Mouse (Mus musculus) kidney, postnatal 0 days (tissue): ENCODE data around the gene Nrap. TPM values are rescaled to one million over a fixed set of nuclear protein-coding genes. Genes with fewer than 3 reads are reported as not detected.

ENCODE experiments used
- ATAC-seq: fragments of 200-750 bp; cut with Nextera tagmentation; replicated peaks from 2 replicates; pipeline ENCODE4 v1.8.0; 2017; ENCODE audit warnings: low read depth, moderate number of reproducible peaks, moderate TSS enrichment, moderate library complexity; ENCODE audit not compliant: low FRiP score
- DNase-seq: peaks from one replicate; pipeline ENCODE4 v3.0.0-alpha.2; 2016; ENCODE audit warnings: low spot score
- H3K27ac ChIP-seq: fragments of 300-500 bp; sonication (generic); 2 replicates; pipeline ENCODE4 v1.5.1; 2014; ENCODE audit warnings: mild to moderate bottlenecking
- H3K27me3 ChIP-seq: fragments of 300-500 bp; sonication (generic); 2 replicates; pipeline ENCODE4 v1.6.1; 2014; ENCODE audit warnings: low read length, mixed read lengths; ENCODE audit not compliant: insufficient read depth
- H3K36me3 ChIP-seq: fragments of 300-500 bp; sonication (generic); 2 replicates; pipeline ENCODE4 v1.6.1; 2014; ENCODE audit warnings: low read length, mixed read lengths; ENCODE audit not compliant: insufficient read depth
- H3K4me1 ChIP-seq: fragments of 300-500 bp; sonication (generic); replicated peaks from 2 replicates; pipeline ENCODE4 v1.6.1; 2014; ENCODE audit warnings: antibody characterized with exemption, low read length, mixed read lengths; ENCODE audit not compliant: insufficient read depth
- H3K4me2 ChIP-seq: fragments of 300-500 bp; sonication (generic); 2 replicates; pipeline ENCODE4 v1.6.1; 2014; ENCODE audit warnings: mild to moderate bottlenecking, low read length, moderate library complexity, mixed read lengths
- H3K4me3 ChIP-seq: fragments of 300-500 bp; sonication (generic); replicated peaks from 2 replicates; pipeline ENCODE4 v1.5.1; 2014; ENCODE audit warnings: low read depth, low read length
- H3K9ac ChIP-seq: fragments of 300-500 bp; sonication (generic); 2 replicates; pipeline ENCODE4 v1.6.1; 2014; ENCODE audit warnings: low read depth, low read length
- H3K9me3 ChIP-seq: fragments of 300-500 bp; sonication (generic); replicated peaks from 2 replicates; pipeline ENCODE4 v1.6.1; 2016; ENCODE audit warnings: low read length, inconsistent platforms, mixed read lengths
- CTCF ChIP-seq: IDR thresholded peaks from 2 replicates; pipeline ENCODE4 v1.5.1; 2016; ENCODE audit warnings: antibody characterized with exemption, low read depth, mild to moderate bottlenecking, moderate library complexity
- WGBS: fragments of 180-500 bp; shearing (Covaris S2); extraction: QIAGEN DNeasy Blood & Tissue Kit; methylation state at CpG from one replicate; pipeline ENCODE4 v1.1.7; 2014; 5-methylcytosine and 5-hydroxymethylcytosine counted together
- polyA plus RNA-seq: library from polyadenylated mRNA; unstranded; fragments of >200 nt; fragmentation: Nextera tagmentation; extraction: Ambion mirVana; gene quantifications from 2 replicates; pipeline ENCODE4 v1.2.1, GENCODE M21; 2015

Gene Nrap
- polyA plus RNA-seq, 1 experiment from 2014 or later = 0.41 TPM

GRCm38 (mm10) chr19:56316531-56316930 lies 73.3 kb downstream of the Nrap start:
- no peak for TF ChIP-seq CTCF
- peaks cover 10% of the 10 kb centered on the region; the same call in 1 of the 2 replicates for H3K4me1 ChIP-seq

GRCm38 (mm10) chr19:56300835-56301234 lies 89.0 kb downstream of the Nrap start:
- no peak for TF ChIP-seq CTCF
- Histone ChIP-seq H3K4me2 (no peak overlapping the region), H3K9me3 (no peaks in the 10 kb centered on the region), H3K9ac (no peak overlapping the region), H3K27me3 (no peaks in the 10 kb centered on the region), H3K4me3 (no peak overlapping the region), H3K36me3 (no peaks in the 10 kb centered on the region), H3K27ac (no peak overlapping the region), H3K4me1 (no peaks in the 10 kb centered on the region)
- ATAC-seq (no peak), DNase-seq (no peak)
- 68% methylated on average over 10 of the region's 11 CpGs for WGBS

More at GRCm38 (mm10) chr19:56316531-56316930, 73.3 kb downstream of the Nrap start:
- no peak overlapping the region for H3K9ac ChIP-seq
- H3K9me3 ChIP-seq = no peaks in the 10 kb centered on the region
- no peak overlapping the region for H3K4me3 ChIP-seq
- no peak overlapping the region for H3K4me2 ChIP-seq
- DNase-seq = no peak
- WGBS = 83% methylated on average over 3 of the region's 3 CpGs
- H3K27me3 ChIP-seq = no peaks in the 10 kb centered on the region
- H3K27ac ChIP-seq = no peak overlapping the region
- no peaks in the 10 kb centered on the region for H3K36me3 ChIP-seq
- no peak for ATAC-seq

- no peaks in the 10 kb centered on the region for H3K4me1 ChIP-seq
- H3K9ac ChIP-seq = no peak overlapping the region
- no peaks in the 10 kb centered on the region for H3K9me3 ChIP-seq
- no peak overlapping the region for H3K4me3 ChIP-seq
- no peaks in the 10 kb centered on the region for H3K36me3 ChIP-seq
- H3K4me2 ChIP-seq = no peak overlapping the region
- H3K27me3 ChIP-seq = no peaks in the 10 kb centered on the region
- WGBS = 69% methylated on average over 3 of the region's 3 CpGs
- H3K27ac ChIP-seq = no peak overlapping the region
- DNase-seq = no peak
- no peak for ATAC-seq
- TF ChIP-seq CTCF = no peak
These were observed 92.6 kb downstream of the Nrap start for GRCm38 (mm10) chr19:56297264-56297663.

DNA sequence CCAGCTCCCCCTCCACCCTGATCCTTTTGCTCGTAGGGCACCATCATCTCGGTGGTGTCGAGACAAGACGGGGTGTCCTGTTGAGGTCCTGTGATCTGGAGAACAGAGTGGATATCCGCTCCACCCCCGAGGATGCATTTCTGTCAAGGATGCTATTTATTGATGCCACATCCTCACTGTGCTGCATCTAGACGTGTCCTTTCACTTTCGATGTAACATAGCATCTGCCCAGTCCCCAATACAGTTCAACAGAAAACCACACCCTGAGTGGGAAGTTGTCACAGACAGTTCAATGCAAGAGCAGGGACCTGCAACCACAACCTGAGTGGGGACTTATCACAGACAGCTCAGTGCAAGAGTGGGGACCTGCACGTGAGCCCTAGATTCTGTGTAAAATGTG lies 93.2 kb downstream of the Nrap start:
- Histone ChIP-seq H3K9ac (no peak overlapping the region), H3K36me3 (no peaks in the 10 kb centered on the region), H3K4me3 (no peak overlapping the region), H3K27me3 (no peaks in the 10 kb centered on the region), H3K4me2 (no peak overlapping the region), H3K9me3 (no peaks in the 10 kb centered on the region), H3K4me1 (no peaks in the 10 kb centered on the region; the same call in 1 of the 2 replicates), H3K27ac (no peak overlapping the region)
- no peak for ATAC-seq
- TF ChIP-seq CTCF = no peak
- WGBS = 83% methylated on average over 9 of the region's 9 CpGs
- no peak for DNase-seq

GRCm38 (mm10) chr19:56294654-56295399 lies 95.0 kb downstream of the Nrap start:
- Histone ChIP-seq H3K36me3 (no peaks in the 10 kb centered on the region), H3K27me3 (no peaks in the 10 kb centered on the region), H3K4me1 (no peaks in the 10 kb centered on the region; the same call in 1 of the 2 replicates), H3K4me3 (no peak overlapping the region), H3K4me2 (no peak overlapping the region), H3K9me3 (no peaks in the 10 kb centered on the region), H3K27ac (no peak overlapping the region), H3K9ac (no peak overlapping the region)
- DNase-seq = peak; percentile 87
- 46% methylated on average over 7 of the region's 7 CpGs for WGBS
- TF ChIP-seq CTCF = peak; percentile 83
- peak; percentile 83 for ATAC-seq

GRCm38 (mm10) chr19:56292335-56292734 lies 97.5 kb downstream of the Nrap start:
- Histone ChIP-seq H3K9me3 (no peaks in the 10 kb centered on the region), H3K9ac (no peak overlapping the region), H3K4me1 (peaks cover under 1% of the 10 kb centered on the region; the same call in 1 of the 2 replicates), H3K36me3 (no peaks in the 10 kb centered on the region), H3K27me3 (no peaks in the 10 kb centered on the region), H3K4me3 (no peak overlapping the region), H3K4me2 (no peak overlapping the region), H3K27ac (no peak overlapping the region)
- ATAC-seq = no peak
- DNase-seq = peak; percentile 11
- TF ChIP-seq CTCF = peak; percentile 56
- WGBS = 56% methylated on average over 9 of the region's 9 CpGs
